Mouse (Mus musculus) G1E (cell line): ENCODE measurements at regions not wholly inside any gene's neighbourhood (a gene's known extent, or its start where the extent isn't known, plus 50 kb on each side); places are given as distances from the start of the nearest gene placed in this dataset.
A peak's percentile ranks its signal among the peaks of the same experiment; 100 is the strongest.

Experiments
- ATAC-seq: 2 replicates; pipeline ENCODE4 v1.8.0; 2016; ENCODE audit warnings: mild to moderate bottlenecking; ENCODE audit not compliant: insufficient number of reproducible peaks, poor library complexity, low FRiP score, severe bottlenecking; ENCODE audit errors: extremely low read depth
- DNase-seq: peaks from one replicate; pipeline ENCODE4 v3.0.0; 2012; ENCODE audit warnings: low spot score
- H3K27me3 ChIP-seq: 2 replicates; pipeline ENCODE4 v1.6.1; 2012; ENCODE audit warnings: mild to moderate bottlenecking, low read length, inconsistent platforms; ENCODE audit not compliant: insufficient read depth
- H3K36me3 ChIP-seq: replicated peaks from 2 replicates; pipeline ENCODE3; 2012; ENCODE audit warnings: mild to moderate bottlenecking, inconsistent platforms
- H3K4me1 ChIP-seq: 2 replicates; pipeline ENCODE4 v1.6.1; 2012; ENCODE audit warnings: low read depth, low read length, inconsistent platforms, mixed read lengths; ENCODE audit not compliant: insufficient read depth
- H3K4me3 ChIP-seq: 2 replicates; pipeline ENCODE4 v1.5.1; 2012; ENCODE audit warnings: low read depth, mild to moderate bottlenecking, inconsistent platforms, low read length, moderate library complexity, mixed read lengths
- H3K9me3 ChIP-seq: replicated peaks from 2 replicates; pipeline ENCODE4 v1.6.1; 2012; ENCODE audit warnings: inconsistent platforms
- CTCF ChIP-seq: IDR thresholded peaks from 2 replicates; pipeline ENCODE4 v1.5.1; 2012; ENCODE audit warnings: low read depth, low read length, inconsistent platforms, mixed read lengths
- GATA1 ChIP-seq: IDR thresholded peaks from 2 replicates; pipeline ENCODE4 v1.6.1; 2012; ENCODE audit warnings: borderline replicate concordance, low read length, inconsistent platforms, mixed read lengths
- GATA2 ChIP-seq: IDR thresholded peaks from 2 replicates; pipeline ENCODE4 v1.6.1; 2012; ENCODE audit warnings: low read depth, low read length, inconsistent platforms, borderline replicate concordance
- POLR2AphosphoS5 ChIP-seq: IDR thresholded peaks from 2 replicates; pipeline ENCODE4 v1.6.1; 2012; ENCODE audit warnings: low read depth, low read length, inconsistent platforms; ENCODE audit not compliant: insufficient replicate concordance
- TAL1 ChIP-seq: conservative IDR thresholded peaks from 2 replicates; pipeline ENCODE4 v1.6.1; 2012; ENCODE audit warnings: low read depth, low read length, inconsistent platforms, mixed read lengths

DNA sequence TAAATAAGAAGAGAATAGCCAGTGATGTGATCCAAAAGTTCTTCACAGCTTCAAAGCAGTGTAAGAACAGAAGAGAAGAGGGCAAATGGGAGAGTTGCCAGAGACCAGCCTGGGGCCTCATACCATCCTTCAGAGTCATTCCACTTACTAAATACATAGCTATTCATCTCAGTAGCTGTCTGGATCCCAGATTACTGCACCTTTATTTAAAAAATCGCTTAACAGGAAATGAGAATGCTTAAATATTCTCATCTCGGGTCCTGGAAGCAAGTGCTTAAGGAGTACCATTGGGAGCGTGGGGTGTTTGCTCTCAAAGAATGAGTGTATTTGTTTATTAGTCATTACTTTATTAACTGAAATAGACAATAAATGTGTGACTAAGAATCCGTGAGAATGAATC lies 102.3 kb downstream of the Areg start:
- no peak for TF ChIP-seq TAL1
- TF ChIP-seq GATA1, result no peak
- TF ChIP-seq CTCF, result no peak
- TF ChIP-seq GATA2, result no peak
- no peak for TF ChIP-seq POLR2AphosphoS5
- Histone ChIP-seq H3K4me3 (no peak overlapping the region), H3K27me3 (no peaks in the 10 kb centered on the region), H3K4me1 (no peaks in the 10 kb centered on the region), H3K36me3 (no peaks in the 10 kb centered on the region), H3K9me3 (no peaks in the 10 kb centered on the region)
- DNase-seq, result no peak
- no peak for ATAC-seq

GRCm38 (mm10) chr5:91247444-91247843 lies 108.0 kb downstream of the Areg start:
- Histone ChIP-seq H3K9me3 (no peaks in the 10 kb centered on the region), H3K4me3 (no peak overlapping the region), H3K27me3 (no peaks in the 10 kb centered on the region), H3K4me1 (no peaks in the 10 kb centered on the region), H3K36me3 (no peaks in the 10 kb centered on the region)
- no peak for ATAC-seq
- no peak for DNase-seq
- TF ChIP-seq GATA2 (no peak), POLR2AphosphoS5 (no peak), GATA1 (no peak), CTCF (no peak), TAL1 (no peak)

GRCm38 (mm10) chr5:91261895-91262294 lies 122.5 kb downstream of the Areg start:
- TF ChIP-seq CTCF (no peak), GATA2 (no peak), POLR2AphosphoS5 (no peak), TAL1 (no peak), GATA1 (no peak)

DNA sequence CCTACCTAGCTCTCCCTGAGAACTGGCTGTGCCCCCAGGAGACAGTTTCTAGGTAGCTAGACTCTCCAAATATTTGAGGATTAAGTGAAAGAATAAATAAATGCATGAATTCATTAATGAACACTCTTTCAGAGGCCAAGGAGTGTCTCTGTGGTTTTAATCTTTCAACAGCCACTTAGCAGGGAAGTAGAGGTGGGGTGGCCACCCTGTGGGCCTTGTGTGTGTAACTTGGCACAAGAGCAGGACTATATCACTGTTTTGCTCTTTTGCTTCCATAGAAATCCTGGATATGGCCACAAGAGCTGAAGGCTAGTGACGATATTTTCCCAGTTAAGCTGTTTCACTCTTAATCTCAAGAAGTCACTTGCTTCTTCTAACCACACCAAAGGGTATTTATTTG lies 123.1 kb downstream of the Areg start:
- DNase-seq, result no peak

More at GRCm38 (mm10) chr5:91261895-91262294, 122.5 kb downstream of the Areg start:
- Histone ChIP-seq H3K27me3 (no peaks in the 10 kb centered on the region), H3K4me3 (no peak overlapping the region), H3K9me3 (no peaks in the 10 kb centered on the region), H3K4me1 (no peaks in the 10 kb centered on the region), H3K36me3 (no peaks in the 10 kb centered on the region)
- ATAC-seq (no peak), DNase-seq (no peak)

GRCm38 (mm10) chr5:91270747-91271146 lies 131.3 kb downstream of the Areg start:
- no peak overlapping the region for H3K4me3 ChIP-seq
- H3K9me3 ChIP-seq, result no peaks in the 10 kb centered on the region
- H3K27me3 ChIP-seq, result no peaks in the 10 kb centered on the region
- ATAC-seq (no peak), DNase-seq (no peak)
- no peak for TF ChIP-seq GATA2
- no peak for TF ChIP-seq TAL1
- TF ChIP-seq CTCF, result peak; percentile 5; the same call in 1 of the 2 replicates
- TF ChIP-seq POLR2AphosphoS5, result no peak
- TF ChIP-seq GATA1, result no peak
- no peaks in the 10 kb centered on the region for H3K4me1 ChIP-seq
- H3K36me3 ChIP-seq, result no peaks in the 10 kb centered on the region

More for the DNA sequence above, 123.1 kb downstream of the Areg start:
- H3K27me3 ChIP-seq, result no peaks in the 10 kb centered on the region
- TF ChIP-seq GATA1, result no peak
- H3K4me1 ChIP-seq, result no peaks in the 10 kb centered on the region
- no peak for ATAC-seq
- no peaks in the 10 kb centered on the region for H3K9me3 ChIP-seq
- H3K36me3 ChIP-seq, result no peaks in the 10 kb centered on the region
- no peak overlapping the region for H3K4me3 ChIP-seq

DNA sequence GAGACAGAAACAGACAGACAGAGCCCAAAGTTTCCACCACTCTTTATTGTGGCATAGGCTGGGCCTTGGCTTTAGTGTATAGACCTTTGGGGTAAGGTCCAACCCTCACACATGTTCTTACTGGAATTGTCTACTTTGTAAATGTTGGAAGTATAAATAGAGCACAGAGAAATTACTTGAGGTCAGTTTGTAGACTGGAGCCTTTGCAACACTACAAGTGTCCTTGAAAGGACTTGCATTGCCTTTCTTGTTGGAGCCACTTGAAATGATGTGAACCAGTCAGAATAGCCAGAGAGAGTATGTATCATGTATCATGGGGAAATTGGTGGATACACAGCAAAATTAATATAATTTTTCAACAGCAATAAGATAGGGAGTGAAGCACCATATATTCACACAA lies 131.4 kb downstream of the Btc start:
- no peaks in the 10 kb centered on the region for H3K4me1 ChIP-seq

DNA sequence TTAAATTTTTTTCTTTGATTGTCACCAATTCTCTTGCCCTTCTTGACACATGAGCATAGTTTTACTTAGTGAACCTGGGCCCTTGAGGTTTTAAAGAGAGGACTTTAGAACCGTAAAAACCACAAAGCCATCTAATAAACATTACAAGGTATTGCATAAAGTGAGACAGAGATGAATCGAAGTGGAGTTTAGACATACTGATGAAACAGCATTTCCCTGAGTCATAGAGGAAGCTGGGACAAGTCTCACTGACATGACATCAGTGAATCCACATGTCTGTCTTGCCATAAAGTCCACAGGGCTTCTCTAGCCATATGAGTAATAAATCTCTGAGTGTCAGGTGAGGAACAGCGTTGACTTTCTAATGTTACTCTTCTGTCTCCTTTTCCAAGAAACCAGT lies 128.4 kb downstream of the Btc start:
- ATAC-seq (no peak), DNase-seq (no peak)
- Histone ChIP-seq H3K9me3 (no peaks in the 10 kb centered on the region), H3K36me3 (no peaks in the 10 kb centered on the region), H3K4me3 (no peak overlapping the region), H3K27me3 (no peaks in the 10 kb centered on the region), H3K4me1 (no peaks in the 10 kb centered on the region)
- TF ChIP-seq POLR2AphosphoS5 (no peak), GATA1 (no peak)

More for the DNA sequence above, 131.4 kb downstream of the Btc start:
- ATAC-seq (no peak), DNase-seq (no peak)
- Histone ChIP-seq H3K9me3 (no peaks in the 10 kb centered on the region), H3K36me3 (no peaks in the 10 kb centered on the region), H3K4me3 (no peak overlapping the region), H3K27me3 (no peaks in the 10 kb centered on the region)
- TF ChIP-seq POLR2AphosphoS5 (no peak), CTCF (no peak), GATA2 (no peak), TAL1 (no peak), GATA1 (no peak)
